Mouse (Mus musculus) kidney, postnatal 0 days (tissue): ENCODE measurements around the gene Olfr12. TPM values are rescaled to one million over a fixed set of nuclear protein-coding genes. Genes with fewer than 3 reads are reported as not detected.

Experiments used
- ATAC-seq: fragments of 200-750 bp; cut with Nextera tagmentation; replicated peaks from 2 replicates; pipeline ENCODE4 v1.8.0; 2017; ENCODE audit warnings: low read depth, moderate number of reproducible peaks, moderate TSS enrichment, moderate library complexity; ENCODE audit not compliant: low FRiP score
- DNase-seq: peaks from one replicate; pipeline ENCODE4 v3.0.0-alpha.2; 2016; ENCODE audit warnings: low spot score
- H3K27ac ChIP-seq: fragments of 300-500 bp; sonication (generic); 2 replicates; pipeline ENCODE4 v1.5.1; 2014; ENCODE audit warnings: mild to moderate bottlenecking
- H3K27me3 ChIP-seq: fragments of 300-500 bp; sonication (generic); 2 replicates; pipeline ENCODE4 v1.6.1; 2014; ENCODE audit warnings: low read length, mixed read lengths; ENCODE audit not compliant: insufficient read depth
- H3K36me3 ChIP-seq: fragments of 300-500 bp; sonication (generic); 2 replicates; pipeline ENCODE4 v1.6.1; 2014; ENCODE audit warnings: low read length, mixed read lengths; ENCODE audit not compliant: insufficient read depth
- H3K4me1 ChIP-seq: fragments of 300-500 bp; sonication (generic); replicated peaks from 2 replicates; pipeline ENCODE4 v1.6.1; 2014; ENCODE audit warnings: antibody characterized with exemption, low read length, mixed read lengths; ENCODE audit not compliant: insufficient read depth
- H3K4me2 ChIP-seq: fragments of 300-500 bp; sonication (generic); 2 replicates; pipeline ENCODE4 v1.6.1; 2014; ENCODE audit warnings: mild to moderate bottlenecking, low read length, moderate library complexity, mixed read lengths
- H3K4me3 ChIP-seq: fragments of 300-500 bp; sonication (generic); replicated peaks from 2 replicates; pipeline ENCODE4 v1.5.1; 2014; ENCODE audit warnings: low read depth, low read length
- H3K9ac ChIP-seq: fragments of 300-500 bp; sonication (generic); 2 replicates; pipeline ENCODE4 v1.6.1; 2014; ENCODE audit warnings: low read depth, low read length
- H3K9me3 ChIP-seq: fragments of 300-500 bp; sonication (generic); replicated peaks from 2 replicates; pipeline ENCODE4 v1.6.1; 2016; ENCODE audit warnings: low read length, inconsistent platforms, mixed read lengths
- CTCF ChIP-seq: IDR thresholded peaks from 2 replicates; pipeline ENCODE4 v1.5.1; 2016; ENCODE audit warnings: antibody characterized with exemption, low read depth, mild to moderate bottlenecking, moderate library complexity
- WGBS: fragments of 180-500 bp; shearing (Covaris S2); extraction: QIAGEN DNeasy Blood & Tissue Kit; methylation state at CpG from one replicate; pipeline ENCODE4 v1.1.7; 2014; 5-methylcytosine and 5-hydroxymethylcytosine counted together
- polyA plus RNA-seq: library from polyadenylated mRNA; unstranded; fragments of >200 nt; fragmentation: Nextera tagmentation; extraction: Ambion mirVana; gene quantifications from 2 replicates; pipeline ENCODE4 v1.2.1, GENCODE M21; 2015

Gene Olfr12
- polyA plus RNA-seq: not detected in 2 replicates

DNA sequence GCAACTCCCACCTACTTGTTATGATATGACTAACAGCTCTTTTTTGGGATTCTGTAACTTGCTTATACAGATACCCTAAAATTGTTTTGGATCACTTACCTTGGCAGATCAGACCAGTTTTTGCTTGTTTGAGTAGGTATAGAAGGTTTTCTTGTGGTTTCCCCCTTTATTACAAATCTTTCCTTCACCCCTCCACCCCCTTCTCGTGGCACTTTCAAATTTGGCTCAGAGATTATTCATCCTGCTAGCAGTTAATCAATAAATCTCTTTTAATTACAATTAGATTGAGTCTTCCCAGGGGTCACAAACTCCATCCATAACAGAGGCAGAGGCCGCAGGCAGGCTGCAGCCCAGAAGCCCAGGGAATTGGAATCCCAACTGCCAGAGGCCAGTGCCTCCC lies at the start of gene Olfr12:
Gene Olfr12, plus strand, starts transcription at position 301 of the 400 bp plus-strand sequence.
- Histone ChIP-seq H3K36me3 (no peaks in the 10 kb centered on the region), H3K9me3 (no peaks in the 10 kb centered on the region), H3K4me1 (no peaks in the 10 kb centered on the region), H3K27me3 (no peaks in the 10 kb centered on the region), H3K4me2 (no peak within 1 kb of the TSS), H3K9ac (no peak within 1 kb of the TSS), H3K27ac (no peak within 1 kb of the TSS), H3K4me3 (no peak within 1 kb of the TSS)
- DNase-seq: no peak
- ATAC-seq: no peak
- TF ChIP-seq CTCF: no peak
- 53% methylated on average over 2 of the region's 2 CpGs for WGBS

DNA sequence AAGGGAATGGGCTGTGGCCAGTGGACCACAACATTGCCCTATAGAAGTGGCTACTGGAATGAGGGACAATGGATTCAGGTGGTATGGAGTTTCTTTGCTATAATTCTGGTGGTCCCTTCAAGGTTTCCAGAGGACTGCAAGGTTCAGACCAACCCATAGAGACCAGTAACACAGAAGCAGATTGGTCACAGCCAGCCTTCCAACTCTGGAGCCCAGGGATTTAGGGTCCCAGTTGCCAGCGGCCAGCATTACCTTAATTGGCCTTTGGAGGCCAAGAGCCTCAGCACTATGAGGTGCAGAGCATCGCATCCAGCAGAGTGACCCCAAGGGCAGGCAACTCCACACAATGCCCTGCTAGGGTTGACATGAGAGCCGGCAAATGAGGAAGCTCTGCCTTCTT lies 46.6 kb upstream of the Olfr12 start, which contains the start of gene Olfr1413:
Gene Olfr1413, plus strand, starts transcription at position 301 of the 400 bp plus-strand sequence.
- Histone ChIP-seq H3K4me3 (no peak within 1 kb of the TSS), H3K36me3 (no peaks in the 10 kb centered on the region), H3K9me3 (no peaks in the 10 kb centered on the region), H3K4me2 (no peak within 1 kb of the TSS), H3K4me1 (no peaks in the 10 kb centered on the region), H3K27me3 (no peaks in the 10 kb centered on the region), H3K9ac (no peak within 1 kb of the TSS), H3K27ac (no peak within 1 kb of the TSS)
- DNase-seq (no peak), ATAC-seq (no peak)
- 90% methylated on average over 3 of the region's 3 CpGs for WGBS
- no peak for TF ChIP-seq CTCF

DNA sequence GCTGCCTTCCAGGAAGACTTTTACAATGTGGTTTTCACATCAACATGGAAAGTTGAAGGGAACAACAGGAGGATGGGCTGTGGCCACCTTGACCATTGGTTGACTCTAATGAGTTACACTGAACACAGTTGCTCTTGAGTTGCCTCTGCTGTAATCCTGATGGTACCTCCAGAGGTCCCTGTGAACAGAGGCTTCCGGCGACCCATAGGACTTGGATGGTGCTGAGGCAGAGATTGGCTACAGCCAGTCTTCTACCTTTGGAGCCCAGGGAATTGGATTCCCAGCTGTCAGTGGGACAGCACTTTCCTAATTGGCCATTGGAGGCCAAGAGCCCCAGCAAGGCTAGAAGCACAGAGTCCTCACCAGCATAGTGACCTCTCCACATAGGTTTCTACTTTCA lies 32.1 kb upstream of the Olfr12 start, which contains the start of gene Olfr1412:
Gene Olfr1412, plus strand, starts transcription at position 301 of the 400 bp plus-strand sequence.
- Histone ChIP-seq H3K4me1 (no peaks in the 10 kb centered on the region), H3K9me3 (no peaks in the 10 kb centered on the region), H3K4me2 (no peak within 1 kb of the TSS), H3K36me3 (no peaks in the 10 kb centered on the region), H3K9ac (no peak within 1 kb of the TSS), H3K4me3 (no peak within 1 kb of the TSS), H3K27me3 (no peaks in the 10 kb centered on the region), H3K27ac (no peak within 1 kb of the TSS)
- no peak for TF ChIP-seq CTCF
- ATAC-seq (no peak), DNase-seq (no peak)
- WGBS: 88% methylated on average over 2 of the region's 2 CpGs

DNA sequence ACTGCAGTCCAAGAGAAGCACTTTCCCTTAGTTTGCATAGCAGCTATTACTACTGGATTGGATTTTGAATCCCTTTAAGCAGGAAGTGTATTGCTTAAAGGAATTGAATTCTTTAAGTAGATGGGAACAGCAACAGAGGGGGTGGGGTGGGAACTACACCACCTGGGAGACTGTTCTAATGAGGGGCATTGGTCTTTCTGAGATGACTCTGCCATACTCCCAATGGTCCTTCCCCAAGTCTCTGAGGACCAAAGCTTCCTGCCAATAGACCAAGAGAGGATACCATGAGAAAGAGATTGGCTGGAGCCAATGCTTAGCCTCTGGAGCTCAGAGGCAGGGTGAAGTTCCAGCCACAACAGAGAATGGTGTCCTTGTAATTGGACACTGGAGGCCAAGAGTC lies 23.5 kb upstream of the Olfr12 start, which contains the start of gene Olfr1411:
Gene Olfr1411, plus strand, starts transcription at position 301 of the 400 bp plus-strand sequence.
- no peak within 1 kb of the TSS for H3K27ac ChIP-seq
- ATAC-seq (no peak), DNase-seq (no peak)
- no peak within 1 kb of the TSS for H3K4me2 ChIP-seq
- H3K9ac ChIP-seq: no peak within 1 kb of the TSS
- no peaks in the 10 kb centered on the region for H3K36me3 ChIP-seq
- H3K4me3 ChIP-seq: no peak within 1 kb of the TSS
- H3K9me3 ChIP-seq: no peaks in the 10 kb centered on the region
- TF ChIP-seq CTCF: no peak
- H3K4me1 ChIP-seq: no peaks in the 10 kb centered on the region
- no peaks in the 10 kb centered on the region for H3K27me3 ChIP-seq

DNA sequence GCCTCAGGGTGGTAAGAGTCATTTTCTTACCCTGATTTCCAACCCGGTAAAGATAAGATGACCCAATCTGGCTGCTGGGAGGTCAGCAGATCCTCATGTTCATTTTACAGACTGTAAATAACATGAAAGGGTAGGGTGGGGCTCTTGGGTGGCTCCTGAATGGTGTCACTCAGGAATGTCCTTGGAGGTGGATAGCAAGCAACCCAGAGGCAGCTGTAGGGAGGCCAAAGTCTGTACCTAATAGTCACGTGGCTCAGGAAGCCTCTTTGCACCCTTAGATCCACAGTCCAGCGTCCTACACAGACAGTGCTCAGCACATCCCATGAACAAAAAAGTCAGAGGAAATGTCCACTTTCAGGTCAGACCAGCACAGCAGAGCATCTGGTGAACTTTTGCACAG lies 21.6 kb upstream of the Olfr12 start:
- ATAC-seq (no peak), DNase-seq (no peak)
- H3K9me3 ChIP-seq: no peaks in the 10 kb centered on the region
- H3K27ac ChIP-seq: no peak overlapping the region
- no peak overlapping the region for H3K4me3 ChIP-seq
- H3K36me3 ChIP-seq: no peaks in the 10 kb centered on the region
- no peaks in the 10 kb centered on the region for H3K27me3 ChIP-seq
- H3K4me1 ChIP-seq: no peaks in the 10 kb centered on the region
- 80% methylated on average over 3 of the region's 3 CpGs for WGBS
- no peak for TF ChIP-seq CTCF
- no peak overlapping the region for H3K4me2 ChIP-seq
- no peak overlapping the region for H3K9ac ChIP-seq

DNA sequence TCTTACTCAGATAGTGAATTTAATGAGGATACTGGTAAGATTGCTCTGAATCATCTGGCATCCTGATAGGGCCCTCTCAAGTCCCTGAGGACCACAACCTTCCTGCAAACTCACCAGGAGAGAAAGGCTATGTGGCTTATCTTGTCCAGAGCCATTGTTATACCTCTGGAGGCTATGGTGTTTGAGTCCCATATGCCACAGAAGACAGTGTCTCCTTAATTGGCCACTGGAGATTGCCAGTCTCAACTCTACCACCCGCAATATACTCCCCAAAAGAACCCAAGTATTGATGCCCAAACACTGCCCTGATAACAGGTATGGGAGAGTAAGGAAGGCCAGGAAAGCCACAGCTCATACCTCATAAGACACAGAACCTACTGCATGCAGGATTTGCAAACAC lies 12.1 kb upstream of the Olfr12 start, which contains the start of gene Olfr1410:
Gene Olfr1410, plus strand, starts transcription at position 301 of the 400 bp plus-strand sequence.
- TF ChIP-seq CTCF: no peak
- Histone ChIP-seq H3K9ac (no peak within 1 kb of the TSS), H3K4me2 (no peak within 1 kb of the TSS), H3K27ac (no peak within 1 kb of the TSS), H3K27me3 (no peaks in the 10 kb centered on the region), H3K36me3 (no peaks in the 10 kb centered on the region), H3K4me3 (no peak within 1 kb of the TSS), H3K4me1 (no peaks in the 10 kb centered on the region), H3K9me3 (no peaks in the 10 kb centered on the region)
- WGBS: 83% methylated on average over 1 of the region's 1 CpGs
- ATAC-seq (no peak), DNase-seq (no peak)

DNA sequence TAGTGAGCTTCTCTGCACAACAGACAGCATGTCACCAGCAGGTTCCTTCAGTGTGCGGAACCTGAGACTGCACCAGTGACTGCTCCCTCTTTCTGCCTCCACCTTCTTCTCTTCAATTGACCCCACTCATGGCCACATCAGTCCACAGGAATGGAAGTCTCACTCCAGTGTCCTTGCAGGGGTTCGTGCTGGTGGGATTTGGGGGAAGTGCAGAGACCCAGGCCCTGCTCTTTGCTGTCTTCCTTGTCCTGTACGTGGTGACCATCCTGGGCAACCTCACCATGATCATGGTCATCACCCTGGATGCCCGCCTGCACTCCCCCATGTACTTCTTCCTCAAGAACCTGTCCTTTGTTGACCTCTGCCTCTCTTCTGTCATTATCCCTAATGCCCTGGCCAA lies 9.9 kb upstream of the Olfr12 start:
- no peak overlapping the region for H3K4me3 ChIP-seq
- no peaks in the 10 kb centered on the region for H3K4me1 ChIP-seq
- H3K4me2 ChIP-seq: no peak overlapping the region
- ATAC-seq: no peak
- H3K9ac ChIP-seq: no peak overlapping the region
- 68% methylated on average over 4 of the region's 4 CpGs for WGBS
- no peaks in the 10 kb centered on the region for H3K9me3 ChIP-seq
- H3K27me3 ChIP-seq: no peaks in the 10 kb centered on the region
- H3K36me3 ChIP-seq: no peaks in the 10 kb centered on the region
- DNase-seq: no peak
- H3K27ac ChIP-seq: no peak overlapping the region
- TF ChIP-seq CTCF: no peak
